Mouse (Mus musculus) myocyte (in vitro differentiated cells): Measurements from ENCODE around the gene 1700001P01Rik.

ENCODE experiments used
- E2F4 ChIP-seq: IDR thresholded peaks from one replicate; pipeline ENCODE4 v1.6.1; 2011; ENCODE audit warnings: mild to moderate bottlenecking, control low read depth, moderate library complexity; ENCODE audit not compliant: insufficient read depth
- MAX ChIP-seq: IDR thresholded peaks from one replicate; pipeline ENCODE4 v1.6.1; 2011; ENCODE audit warnings: low read depth, mild to moderate bottlenecking, control low read depth
- MYOD1 ChIP-seq, 3 experiments: IDR thresholded peaks; one replicate each; pipeline ENCODE4 v1.6.1; 2011; ENCODE audit warnings: control low read depth in 2 of 3, low read depth in 2 of 3, mild to moderate bottlenecking in 2 of 3, moderate library complexity in 1 of 3; ENCODE audit not compliant: insufficient read length in 2 of 3, control insufficient read depth in 1 of 3
- POLR2A ChIP-seq: IDR thresholded peaks from one replicate; pipeline ENCODE4 v1.6.1; 2011; ENCODE audit warnings: low read depth, mild to moderate bottlenecking, control low read depth, moderate library complexity; ENCODE audit not compliant: insufficient read length

- TF ChIP-seq MAX (no peak), POLR2A (no peak), E2F4 (no peak), MYOD1 (IDR thresholded peaks at IDR 0.05; ENCODE audit: control insufficient read depth in 1 of 3, insufficient read length in 2 of 3, low read depth in 2 of 3) (no peak)
Observed at GRCm38 (mm10) chr11:97808093-97808492, 32.4 kb upstream of the 1700001P01Rik start.
